Mouse (Mus musculus): ENCODE data around the gene Igf1r. TPM values are rescaled to one million over a fixed set of nuclear protein-coding genes. Genes with fewer than 3 reads are reported as not detected.

Gene Igf1r
- polyA plus RNA-seq, 1 experiment from 2014 or later, result 25.2 TPM

DNA sequence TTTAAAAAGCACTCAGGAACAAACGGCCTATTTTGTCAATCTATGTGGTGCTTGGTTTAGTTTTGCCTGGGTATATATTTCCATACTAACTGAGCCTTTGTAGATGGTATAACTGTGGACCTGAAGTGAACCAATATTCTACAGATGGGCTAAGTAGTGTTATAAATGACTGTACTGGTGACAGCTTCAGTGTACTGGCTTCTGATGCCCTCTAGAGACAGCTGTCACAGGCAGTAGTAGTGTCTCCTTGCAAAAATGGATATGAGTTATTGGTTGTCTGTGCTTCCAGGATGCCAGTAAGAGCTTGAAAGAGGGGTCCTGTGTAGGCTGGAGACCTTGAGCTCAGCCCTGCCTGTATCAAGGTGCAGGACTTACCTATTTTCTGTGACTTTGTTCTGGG lies 227.0 kb downstream of the Igf1r start:
- WGBS, result 95% methylated on average over 1 of the region's 1 CpGs
- H3K4me1 ChIP-seq, result no peaks in the 10 kb centered on the region

DNA sequence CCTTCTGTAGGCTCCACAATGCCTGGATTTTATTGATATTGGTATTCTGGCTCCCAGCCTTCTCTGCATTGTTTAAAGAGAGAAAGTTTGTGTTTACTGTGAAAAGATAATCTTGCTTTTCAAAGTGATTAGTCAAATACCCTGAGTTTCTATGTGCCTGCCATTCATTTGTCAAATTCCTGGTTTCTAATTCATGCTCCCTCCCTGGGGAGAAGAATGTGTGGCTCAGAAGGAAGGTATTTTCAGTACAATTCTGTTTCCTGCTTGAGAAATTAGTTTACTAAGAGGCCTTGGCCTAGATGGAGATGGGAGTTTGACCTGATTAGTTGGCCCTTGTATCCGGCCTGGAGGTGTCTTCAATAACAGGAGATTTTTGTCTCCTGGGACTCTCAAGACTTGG lies 228.5 kb downstream of the Igf1r start:
- Histone ChIP-seq H3K4me3 (no peak overlapping the region), H3K27ac (no peak overlapping the region), H3K27me3 (no peaks in the 10 kb centered on the region), H3K9ac (no peak overlapping the region), H3K4me1 (no peaks in the 10 kb centered on the region), H3K9me3 (replicated peaks) (no peaks in the 10 kb centered on the region), H3K36me3 (ENCODE audit: poor library complexity, severe bottlenecking) (peaks cover 36% of the 10 kb centered on the region), H3K4me2 (no peak overlapping the region)
- WGBS, result 43% methylated on average over 1 of the region's 1 CpGs
- no peak for ATAC-seq

More for the DNA sequence above, 227.0 kb downstream of the Igf1r start:
- no peaks in the 10 kb centered on the region for H3K9me3 ChIP-seq (replicated peaks)
- H3K36me3 ChIP-seq (ENCODE audit: poor library complexity, severe bottlenecking), result peaks cover 32% of the 10 kb centered on the region
- H3K9ac ChIP-seq, result no peak overlapping the region
- no peak overlapping the region for H3K27ac ChIP-seq
- H3K4me2 ChIP-seq, result no peak overlapping the region
- H3K27me3 ChIP-seq, result no peaks in the 10 kb centered on the region
- ATAC-seq, result no peak
- no peak overlapping the region for H3K4me3 ChIP-seq

DNA sequence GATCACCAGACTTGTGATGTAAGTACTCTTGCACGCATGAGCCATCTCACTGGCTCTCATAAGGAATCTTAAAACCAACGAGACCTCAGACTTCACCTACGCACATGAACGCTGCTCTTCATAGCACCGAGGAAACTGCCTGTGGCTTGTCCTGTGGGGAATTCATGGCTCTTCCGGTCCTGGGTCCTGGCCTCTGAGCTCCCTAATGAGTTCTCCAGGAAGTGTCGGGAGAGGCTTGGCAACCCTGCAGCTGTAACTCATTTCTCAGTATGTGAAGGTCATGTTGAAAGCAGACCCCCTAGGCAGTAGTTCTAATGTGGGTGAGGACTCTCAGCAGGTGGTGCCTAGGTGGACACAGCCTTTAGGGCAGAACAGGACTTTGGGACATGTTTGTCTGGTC lies 229.4 kb downstream of the Igf1r start:
- Histone ChIP-seq H3K9me3 (replicated peaks) (no peaks in the 10 kb centered on the region), H3K9ac (no peak overlapping the region), H3K27ac (no peak overlapping the region), H3K4me2 (no peak overlapping the region), H3K36me3 (ENCODE audit: poor library complexity, severe bottlenecking) (peaks cover 39% of the 10 kb centered on the region), H3K4me1 (no peaks in the 10 kb centered on the region), H3K4me3 (no peak overlapping the region), H3K27me3 (no peaks in the 10 kb centered on the region)
- 89% methylated on average over 7 of the region's 7 CpGs for WGBS
- no peak for ATAC-seq

DNA sequence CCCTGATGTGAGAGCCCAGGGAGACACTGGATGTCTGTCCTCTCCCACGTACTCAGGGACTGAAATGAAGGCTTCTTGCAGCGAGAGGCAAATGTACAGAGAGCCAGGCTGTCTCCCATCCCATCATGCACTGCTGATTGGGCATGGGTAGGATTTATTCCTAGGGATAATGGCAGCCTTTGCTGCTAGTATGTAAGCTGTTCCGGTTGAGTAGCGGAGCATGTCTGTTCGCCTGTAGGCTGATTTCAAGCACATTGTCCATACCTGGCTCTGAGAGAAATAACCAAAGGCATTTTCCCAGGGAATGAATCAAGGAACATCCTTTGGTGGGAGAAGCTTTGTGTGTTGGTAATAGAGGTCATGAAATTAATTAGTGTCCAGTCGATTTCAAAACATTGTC lies 230.1 kb downstream of the Igf1r start:
- no peak for ATAC-seq
- Histone ChIP-seq H3K27me3 (no peaks in the 10 kb centered on the region), H3K27ac (no peak overlapping the region), H3K9ac (no peak overlapping the region), H3K9me3 (replicated peaks) (no peaks in the 10 kb centered on the region), H3K36me3 (ENCODE audit: poor library complexity, severe bottlenecking) (peaks cover 46% of the 10 kb centered on the region), H3K4me1 (no peaks in the 10 kb centered on the region), H3K4me3 (no peak overlapping the region), H3K4me2 (no peak overlapping the region)
- 77% methylated on average over 6 of the region's 6 CpGs for WGBS

DNA sequence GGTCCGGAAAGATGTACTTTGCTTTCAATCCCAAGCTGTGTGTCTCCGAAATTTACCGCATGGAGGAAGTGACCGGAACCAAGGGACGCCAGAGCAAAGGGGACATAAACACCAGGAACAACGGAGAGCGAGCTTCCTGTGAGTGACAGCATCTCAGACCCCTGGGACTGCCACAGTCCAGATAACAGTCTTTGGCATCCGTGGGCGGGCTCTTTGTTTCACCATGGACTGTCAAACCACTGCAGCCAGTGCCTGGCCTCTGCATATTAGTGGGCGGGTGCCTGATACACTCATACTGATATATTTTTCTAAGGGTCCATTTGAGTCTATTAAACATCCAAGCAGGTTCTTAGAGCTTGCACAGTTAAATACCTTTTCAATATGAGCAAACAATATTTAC lies 230.8 kb downstream of the Igf1r start:
- H3K9me3 ChIP-seq (replicated peaks), result no peaks in the 10 kb centered on the region
- H3K27ac ChIP-seq, result no peak overlapping the region
- H3K27me3 ChIP-seq, result no peaks in the 10 kb centered on the region
- H3K4me3 ChIP-seq, result no peak overlapping the region
- H3K9ac ChIP-seq, result no peak overlapping the region
- WGBS, result 91% methylated on average over 10 of the region's 10 CpGs
- no peaks in the 10 kb centered on the region for H3K4me1 ChIP-seq
- ATAC-seq, result no peak
- H3K36me3 ChIP-seq (ENCODE audit: poor library complexity, severe bottlenecking), result peaks cover 51% of the 10 kb centered on the region
- H3K4me2 ChIP-seq, result no peak overlapping the region

DNA sequence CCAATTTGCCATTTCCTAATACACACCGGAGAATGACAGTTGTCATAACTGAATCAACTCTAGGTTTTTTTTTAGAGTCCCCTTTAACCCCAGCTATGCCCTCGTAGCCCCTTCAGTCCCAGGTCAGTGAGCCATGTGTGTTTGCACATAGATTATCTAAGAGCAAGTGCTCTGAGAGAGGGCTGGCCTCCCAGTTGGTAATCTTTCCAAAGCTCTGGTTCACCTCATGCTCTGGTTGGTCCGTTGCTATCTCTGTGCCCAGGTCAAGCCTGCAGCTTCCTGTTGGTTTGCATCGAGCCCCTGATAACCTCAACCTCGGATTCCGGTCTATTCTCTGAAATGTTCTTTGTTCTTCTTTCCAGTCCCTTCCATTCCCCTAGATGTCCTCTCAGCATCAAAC lies 236.6 kb downstream of the Igf1r start:
- peaks cover 91% of the 10 kb centered on the region for H3K36me3 ChIP-seq (ENCODE audit: poor library complexity, severe bottlenecking)
- 95% methylated on average over 6 of the region's 6 CpGs for WGBS

DNA sequence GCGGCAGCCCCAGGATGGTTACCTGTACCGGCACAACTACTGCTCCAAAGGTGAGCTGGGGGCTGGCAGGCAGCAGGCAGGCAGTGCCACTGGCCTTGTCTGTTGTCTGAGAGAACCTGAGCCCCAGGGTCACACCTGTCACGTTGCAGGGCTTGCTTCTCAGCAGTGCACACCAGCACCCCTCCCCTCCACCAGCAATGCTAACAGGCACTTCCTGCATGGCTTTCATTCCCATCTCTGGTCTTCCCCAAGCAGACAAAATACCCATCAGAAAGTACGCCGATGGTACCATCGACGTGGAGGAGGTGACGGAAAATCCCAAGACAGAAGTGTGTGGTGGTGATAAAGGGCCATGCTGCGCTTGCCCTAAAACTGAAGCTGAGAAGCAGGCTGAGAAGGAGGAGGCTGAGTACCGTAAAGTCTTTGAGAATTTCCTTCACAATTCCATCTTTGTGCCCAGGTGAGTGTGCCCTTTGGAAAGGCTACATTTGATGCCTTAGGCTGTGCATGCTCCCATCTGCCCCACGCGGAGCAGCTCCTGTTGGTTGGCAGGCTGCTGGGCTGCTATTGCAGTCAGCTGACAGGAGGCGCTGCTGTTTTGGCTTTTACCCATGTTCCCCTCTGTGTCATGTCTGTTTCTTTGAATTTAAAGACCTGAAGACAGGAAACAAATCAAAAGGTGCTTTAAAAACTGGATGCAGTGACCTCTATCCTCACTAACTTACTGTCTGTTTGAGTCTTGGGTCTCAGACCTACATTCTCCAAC lies 237.2 kb downstream of the Igf1r start:
- no peak overlapping the region for H3K4me2 ChIP-seq
- no peaks in the 10 kb centered on the region for H3K9me3 ChIP-seq (replicated peaks)
- H3K27me3 ChIP-seq, result no peaks in the 10 kb centered on the region
- H3K36me3 ChIP-seq (ENCODE audit: poor library complexity, severe bottlenecking), result peaks cover 91% of the 10 kb centered on the region
- no peaks in the 10 kb centered on the region for H3K4me1 ChIP-seq
- H3K9ac ChIP-seq, result no peak overlapping the region
- no peak overlapping the region for H3K27ac ChIP-seq
- no peak overlapping the region for H3K4me3 ChIP-seq
- WGBS, result 96% methylated on average over 13 of the region's 13 CpGs
- ATAC-seq, result no peak

More for the DNA sequence above, 236.6 kb downstream of the Igf1r start:
- Histone ChIP-seq H3K9me3 (replicated peaks) (no peaks in the 10 kb centered on the region), H3K4me3 (no peak overlapping the region), H3K27ac (no peak overlapping the region), H3K4me1 (no peaks in the 10 kb centered on the region), H3K9ac (no peak overlapping the region), H3K27me3 (no peaks in the 10 kb centered on the region), H3K4me2 (no peak overlapping the region)
- no peak for ATAC-seq

DNA sequence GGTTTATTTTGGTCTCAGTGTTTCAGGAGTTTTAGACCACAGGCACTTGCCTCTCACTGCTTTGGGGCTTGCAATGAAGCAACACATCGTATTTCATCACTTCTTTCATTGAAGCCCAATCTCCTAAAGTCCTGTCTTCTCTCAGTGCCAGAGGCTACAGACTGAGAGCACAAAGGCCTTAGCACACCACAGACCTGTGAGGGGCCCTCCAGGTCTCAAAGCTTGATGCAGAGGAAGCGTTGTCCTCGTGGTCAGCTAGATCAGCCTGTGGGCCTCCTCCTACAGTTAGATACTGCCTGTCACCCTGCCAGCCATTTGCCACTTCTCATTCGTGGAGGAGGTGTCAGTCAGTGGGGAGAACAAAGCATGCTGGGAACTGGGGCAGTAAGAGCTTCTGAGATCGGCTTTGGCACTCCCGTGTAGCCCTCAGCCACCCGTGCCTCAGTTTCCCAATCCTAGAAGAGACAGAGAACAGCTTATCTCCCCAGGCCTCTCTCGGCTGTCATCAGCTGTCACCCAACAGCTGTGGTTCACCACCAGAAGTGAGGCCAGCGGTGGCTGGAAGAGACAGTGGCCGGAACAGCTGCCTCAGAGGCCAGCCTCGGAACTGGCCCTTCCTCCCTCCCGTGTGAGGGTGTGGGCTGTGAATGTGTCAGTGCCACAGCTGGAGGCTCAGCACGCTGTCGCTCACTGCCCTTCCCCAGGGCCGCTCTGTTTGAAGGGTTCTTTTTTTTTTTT lies 241.5 kb downstream of the Igf1r start:
- no peak overlapping the region for H3K27ac ChIP-seq
- WGBS, result 92% methylated on average over 15 of the region's 15 CpGs
- H3K9me3 ChIP-seq (replicated peaks), result no peaks in the 10 kb centered on the region
- H3K4me2 ChIP-seq, result no peak overlapping the region
- H3K4me1 ChIP-seq, result no peaks in the 10 kb centered on the region
- no peak overlapping the region for H3K9ac ChIP-seq
- no peak for ATAC-seq
- no peak overlapping the region for H3K4me3 ChIP-seq
- no peaks in the 10 kb centered on the region for H3K27me3 ChIP-seq
- peaks cover 97% of the 10 kb centered on the region for H3K36me3 ChIP-seq (ENCODE audit: poor library complexity, severe bottlenecking)

DNA sequence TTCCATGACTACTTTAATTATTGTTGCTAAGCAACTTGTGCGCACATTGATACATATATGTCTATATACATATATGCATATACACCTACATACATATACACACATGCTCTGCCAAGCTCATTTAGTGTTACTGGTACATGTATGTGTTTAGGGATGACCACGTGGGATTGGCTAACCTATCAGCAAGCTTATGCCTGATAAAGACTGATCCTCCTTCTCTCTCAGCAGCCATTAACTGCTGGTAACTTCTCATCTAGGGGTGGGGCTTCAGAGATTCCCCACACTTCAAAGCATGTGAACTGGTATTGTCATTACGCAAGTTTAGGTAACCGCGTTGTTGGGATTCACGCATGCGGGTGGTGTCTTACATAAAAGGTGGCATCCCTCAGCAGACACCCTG lies 247.0 kb downstream of the Igf1r start:
- over 99% methylated on average over 7 of the region's 7 CpGs for WGBS
- H3K9ac ChIP-seq, result no peak overlapping the region
- no peak overlapping the region for H3K4me3 ChIP-seq
- no peak overlapping the region for H3K27ac ChIP-seq
- H3K36me3 ChIP-seq (ENCODE audit: poor library complexity, severe bottlenecking), result peaks cover 94% of the 10 kb centered on the region
- H3K4me1 ChIP-seq, result no peaks in the 10 kb centered on the region
- H3K27me3 ChIP-seq, result no peaks in the 10 kb centered on the region
- H3K9me3 ChIP-seq (replicated peaks), result no peaks in the 10 kb centered on the region
- H3K4me2 ChIP-seq, result no peak overlapping the region
- ATAC-seq, result no peak

DNA sequence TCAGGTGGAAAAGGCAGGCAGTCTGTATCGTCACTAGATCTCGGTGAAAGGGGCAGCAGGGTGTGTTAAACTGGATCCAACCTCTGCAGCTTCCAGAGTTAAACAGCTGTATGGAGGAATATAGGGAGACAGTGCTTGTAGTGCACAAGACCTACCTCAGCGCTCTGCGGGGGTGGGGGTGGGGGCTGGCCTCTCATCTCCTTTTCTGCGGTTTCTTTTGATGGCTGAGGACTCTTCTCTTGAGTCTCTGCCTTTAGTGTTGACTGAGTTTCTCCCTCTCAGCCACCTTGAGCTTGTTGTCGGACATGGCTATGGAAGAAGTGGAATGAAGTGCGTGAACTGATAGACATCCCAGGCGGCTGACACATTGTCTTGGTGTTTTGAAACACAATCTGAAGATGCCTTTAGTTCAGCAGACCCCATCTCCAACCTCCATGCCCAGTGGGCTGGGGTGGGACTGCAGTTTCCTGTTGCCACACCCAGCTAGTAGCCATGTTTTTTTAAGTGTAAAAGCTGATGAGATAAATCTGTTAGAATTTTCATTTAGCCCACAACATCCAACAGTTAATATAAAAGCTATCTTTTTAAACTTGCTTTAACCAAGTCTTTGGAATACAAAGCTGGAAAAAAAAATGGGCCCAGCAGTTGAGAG lies 253.3 kb downstream of the Igf1r start:
- H3K27me3 ChIP-seq, result no peaks in the 10 kb centered on the region
- H3K9ac ChIP-seq, result no peak overlapping the region
- 93% methylated on average over 8 of the region's 8 CpGs for WGBS
- no peaks in the 10 kb centered on the region for H3K4me1 ChIP-seq
- peaks cover 99% of the 10 kb centered on the region for H3K36me3 ChIP-seq (ENCODE audit: poor library complexity, severe bottlenecking)
- ATAC-seq, result no peak
- no peaks in the 10 kb centered on the region for H3K9me3 ChIP-seq (replicated peaks)
- H3K4me3 ChIP-seq, result no peak overlapping the region
- H3K27ac ChIP-seq, result no peak overlapping the region
- no peak overlapping the region for H3K4me2 ChIP-seq

DNA sequence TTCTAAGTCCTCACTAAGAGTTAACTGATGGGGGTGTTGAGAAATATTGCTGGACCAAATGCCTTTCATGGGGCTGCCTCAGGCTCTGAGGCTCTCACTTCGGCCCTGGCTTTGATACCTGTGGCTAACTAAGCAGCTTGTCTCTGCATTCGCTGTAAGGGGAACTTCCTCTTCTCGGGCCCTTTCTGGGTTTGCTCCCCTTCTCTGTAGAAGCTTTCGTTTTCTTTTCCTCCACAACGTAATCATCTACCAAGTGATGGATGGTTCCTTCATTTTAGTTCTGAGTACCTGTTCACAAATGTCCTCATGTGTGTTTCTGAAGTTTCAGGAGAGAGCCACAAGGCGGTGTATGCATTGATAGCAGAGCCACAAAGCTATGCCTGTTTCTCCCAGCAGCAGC lies 256.4 kb downstream of the Igf1r start:
- Histone ChIP-seq H3K4me3 (no peak overlapping the region), H3K9me3 (replicated peaks) (no peaks in the 10 kb centered on the region), H3K36me3 (ENCODE audit: poor library complexity, severe bottlenecking) (peaks cover 96% of the 10 kb centered on the region), H3K9ac (no peak overlapping the region), H3K27me3 (no peaks in the 10 kb centered on the region), H3K27ac (no peak overlapping the region), H3K4me1 (no peaks in the 10 kb centered on the region), H3K4me2 (no peak overlapping the region)
- 97% methylated on average over 6 of the region's 6 CpGs for WGBS
- ATAC-seq, result no peak

DNA sequence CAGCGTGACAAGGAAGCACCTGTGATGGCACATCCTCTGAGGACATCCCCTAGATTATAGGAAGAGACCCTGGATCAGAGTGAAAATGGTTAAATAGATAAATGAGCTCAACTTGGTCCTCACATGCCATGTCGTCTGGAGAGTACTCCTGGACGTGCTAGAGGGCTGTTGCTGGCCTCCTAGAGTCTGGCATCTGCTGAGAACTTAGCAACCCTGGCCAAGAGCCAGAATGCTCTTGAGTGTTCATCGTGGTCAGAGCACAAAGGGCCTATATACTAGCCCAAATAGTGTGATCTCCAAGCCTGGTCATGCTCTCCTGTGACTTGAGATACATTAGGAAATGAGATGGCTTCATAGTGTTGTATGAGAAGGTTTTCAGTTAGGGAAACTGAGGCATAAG lies 257.8 kb downstream of the Igf1r start:
- H3K4me1 ChIP-seq, result no peaks in the 10 kb centered on the region
- H3K36me3 ChIP-seq (ENCODE audit: poor library complexity, severe bottlenecking), result peaks cover 93% of the 10 kb centered on the region
- no peak overlapping the region for H3K4me2 ChIP-seq
- no peak for ATAC-seq
- H3K9me3 ChIP-seq (replicated peaks), result no peaks in the 10 kb centered on the region
- H3K9ac ChIP-seq, result no peak overlapping the region
- no peak overlapping the region for H3K4me3 ChIP-seq
- 77% methylated on average over 4 of the region's 4 CpGs for WGBS
- H3K27me3 ChIP-seq, result no peaks in the 10 kb centered on the region
- H3K27ac ChIP-seq, result no peak overlapping the region
